Mouse (Mus musculus): ENCODE measurements around the gene Fgf8.
A peak's percentile ranks its signal among the peaks of the same experiment; 100 is the strongest.

DNA sequence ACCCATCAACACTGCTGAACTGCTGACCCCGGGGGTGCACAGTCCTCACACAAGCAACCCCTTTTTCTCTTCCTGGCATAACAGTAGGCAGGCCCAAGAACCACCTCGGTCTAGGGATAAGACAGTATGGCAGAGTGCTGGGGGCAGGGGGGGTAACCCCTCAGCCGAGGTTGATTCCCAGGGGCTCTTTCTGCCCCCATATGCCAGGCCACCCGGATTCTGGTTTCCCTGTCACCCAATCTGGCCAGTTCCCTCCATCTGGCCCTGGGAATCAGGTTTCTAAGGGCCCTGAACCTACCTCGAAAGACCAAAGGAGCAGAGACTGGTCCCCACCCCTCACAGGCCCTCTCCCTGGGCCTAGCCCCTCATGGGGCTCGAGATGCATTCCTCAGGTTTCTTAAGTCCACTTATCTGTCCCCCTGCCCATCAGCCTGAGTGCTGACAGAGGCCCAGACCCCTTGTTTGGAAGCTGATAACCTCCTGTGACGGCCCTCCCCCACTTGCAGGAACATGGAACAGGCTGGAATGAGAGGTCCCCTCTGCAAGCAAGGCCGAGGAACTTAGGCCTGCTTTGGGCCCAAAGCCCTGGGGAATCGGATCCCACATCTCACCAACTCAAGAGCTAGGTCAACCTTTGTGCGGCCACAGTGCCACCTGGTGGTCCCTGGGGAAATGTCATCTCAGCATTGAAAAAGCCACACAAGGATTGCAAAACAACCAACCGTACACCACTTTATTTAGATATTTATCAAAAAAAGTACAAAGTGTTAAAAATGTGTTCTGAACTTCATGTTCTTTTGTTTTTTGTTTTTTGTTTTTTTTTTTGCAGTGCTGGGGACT is 4.5 kb upstream of the Fgf8 start:
- TF ChIP-seq CTCF (IDR thresholded peaks at IDR 0.05; ENCODE audit: low read depth, low read length) (peak; percentile 88), POLR2A (IDR thresholded peaks at IDR 0.05; ENCODE audit: insufficient read depth, low read length) (no peak)

Data from ES-Bruce4 (cell line).